Mouse (Mus musculus) natural killer cell, adult 2 months (primary cell): ENCODE measurements around the gene Cops2.
A peak's percentile ranks its signal among the peaks of the same experiment; 100 is the strongest.

ENCODE experiments used
- DNase-seq, 2 experiments: peaks; one replicate each; pipeline ENCODE4 v3.0.0; 2022; ENCODE audit warnings: low spot score in 2 of 2

The Cops2 gene

DNA sequence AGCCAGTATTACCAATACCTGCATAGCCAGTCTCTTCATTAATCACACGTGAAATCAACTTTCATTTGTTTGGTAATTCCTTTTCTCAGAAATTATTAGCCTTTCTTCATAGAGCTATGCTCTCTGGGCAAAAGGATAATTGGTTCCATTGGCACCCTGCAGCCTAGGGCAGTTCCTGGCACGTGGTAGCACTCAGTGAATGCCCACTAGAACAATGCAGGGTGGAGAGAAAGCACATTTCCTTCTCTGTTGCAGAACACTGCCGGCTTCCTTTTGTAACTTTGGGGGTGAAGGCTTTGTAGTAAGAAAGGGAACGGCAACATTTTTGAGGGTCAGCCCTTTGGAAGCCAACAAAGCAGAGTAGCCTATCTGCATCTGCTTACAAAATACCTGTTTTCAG lies 32.7 kb downstream of the Cops2 start:
- DNase-seq: no peak

GRCm38 (mm10) chr2:125820397-125820796 lies 38.5 kb downstream of the Cops2 start:
- DNase-seq: no peak

DNA sequence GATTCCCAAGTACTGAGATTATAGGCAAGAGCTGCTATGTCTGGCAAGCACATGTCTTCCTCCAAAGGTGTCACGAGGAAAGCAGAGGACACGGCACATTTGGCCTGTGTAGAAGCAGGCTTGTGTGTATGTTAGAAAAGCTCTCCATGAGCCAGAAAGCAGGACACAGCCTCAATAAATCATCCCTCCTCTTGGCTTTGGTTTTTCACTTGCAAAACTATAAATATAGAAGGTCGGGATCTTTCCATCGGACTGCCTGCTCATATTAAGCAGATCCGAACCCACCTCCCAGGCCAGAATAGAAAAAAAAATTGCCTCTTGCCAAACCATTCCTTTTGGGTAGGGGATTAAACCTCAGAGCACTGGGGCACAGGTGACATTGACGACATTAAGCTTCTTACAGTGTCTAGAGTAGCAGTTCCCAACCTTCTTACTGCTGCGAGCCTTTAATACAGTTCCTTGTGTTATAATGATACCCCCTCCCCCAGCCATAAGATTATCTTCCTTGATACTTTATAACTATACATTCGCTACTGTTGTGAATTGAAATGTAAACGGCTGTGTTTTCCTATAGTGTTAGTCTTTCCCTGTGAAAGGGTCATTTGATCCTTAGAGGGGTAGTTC lies 44.9 kb downstream of the Cops2 start:
- DNase-seq: no peak

GRCm38 (mm10) chr2:125811332-125811731 lies 47.6 kb downstream of the Cops2 start:
- DNase-seq: no peak

- DNase-seq: no peak
Measured at GRCm38 (mm10) chr2:125809551-125809950, 49.4 kb downstream of the Cops2 start.

DNA sequence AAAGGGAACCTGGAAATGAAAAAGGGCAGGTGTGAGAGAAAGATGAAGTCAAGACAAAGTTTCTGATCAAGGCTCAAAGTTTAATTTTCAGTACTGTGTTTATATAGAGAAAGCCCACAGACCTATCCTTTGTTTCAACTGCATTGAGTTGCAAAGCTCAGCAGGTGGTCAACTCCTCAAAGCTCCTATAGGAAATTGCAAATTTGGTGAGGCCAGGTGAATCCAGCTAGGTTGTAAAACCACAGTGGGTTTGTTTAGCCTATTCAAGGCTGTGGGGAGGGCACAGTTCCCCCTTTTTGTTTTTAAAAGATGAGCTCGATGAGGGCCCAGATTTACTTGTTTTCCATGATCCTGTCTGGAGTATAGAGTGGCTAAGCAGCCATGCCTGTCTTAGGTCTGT lies 53.1 kb downstream of the Cops2 start:
- DNase-seq: no peak

DNA sequence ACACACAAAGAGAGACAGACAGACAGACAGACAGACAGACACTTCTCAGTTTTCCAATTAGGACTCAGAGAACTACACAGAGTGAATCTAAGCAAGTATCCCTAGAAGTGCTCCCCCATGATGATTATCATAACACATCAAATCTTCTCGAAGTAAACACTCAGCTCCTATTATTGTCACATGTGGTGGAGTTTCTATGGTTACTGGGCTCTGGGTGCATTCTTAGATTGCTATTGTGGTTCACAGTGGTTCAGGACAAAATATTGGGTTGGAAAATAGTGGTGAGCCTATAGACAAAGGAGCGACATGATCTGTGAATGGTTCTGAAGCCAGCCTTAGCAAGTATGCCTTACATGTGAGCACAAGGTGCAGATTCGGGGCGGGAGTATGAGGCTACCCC lies 57.0 kb downstream of the Cops2 start:
- no peak for DNase-seq

- no peak for DNase-seq
Measured at GRCm38 (mm10) chr2:125801038-125801437, 57.9 kb downstream of the Cops2 start.

- no peak for DNase-seq
Measured at GRCm38 (mm10) chr2:125800428-125800827, 58.5 kb downstream of the Cops2 start.

GRCm38 (mm10) chr2:125797872-125798271 lies 61.1 kb downstream of the Cops2 start:
- DNase-seq: no peak

- DNase-seq: no peak
Measured at GRCm38 (mm10) chr2:125795118-125795517, 63.8 kb downstream of the Cops2 start.

DNA sequence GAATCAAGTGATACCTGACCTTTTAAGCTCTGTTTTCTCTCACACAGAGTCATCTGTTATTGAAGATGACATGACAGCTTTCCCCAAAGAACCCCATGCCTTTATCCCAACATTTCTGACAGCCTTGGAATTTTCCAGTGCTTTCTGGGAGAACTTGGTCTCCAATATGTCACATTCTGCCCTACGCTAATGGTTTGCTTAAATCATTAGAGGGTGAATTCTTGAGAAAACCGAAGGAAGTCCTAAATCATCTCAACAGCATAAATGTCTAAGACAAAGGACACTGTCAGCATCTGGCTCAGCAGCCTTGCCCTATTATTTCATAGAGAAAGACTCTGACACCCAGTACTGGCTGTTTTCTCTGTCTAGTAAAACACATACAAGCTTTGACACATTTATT lies 64.8 kb downstream of the Cops2 start:
- DNase-seq: no peak

DNA sequence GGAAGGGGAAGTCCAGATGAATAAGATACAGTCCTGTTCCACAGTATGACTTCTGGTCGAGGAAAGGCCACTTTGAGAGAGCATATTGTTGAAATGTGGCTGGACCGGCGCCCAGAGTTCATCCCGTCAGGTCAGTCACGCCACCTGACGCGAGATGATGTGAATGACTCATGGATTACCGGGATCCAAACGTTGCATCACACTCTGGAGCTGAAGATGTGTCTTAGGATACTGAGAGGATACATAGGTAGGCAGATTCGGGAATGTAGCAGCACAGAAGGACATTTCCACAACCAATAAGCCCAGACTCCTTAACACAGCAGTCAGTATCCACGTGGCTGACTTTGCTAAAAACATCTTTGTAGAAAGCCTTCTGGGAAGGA lies 66.1 kb downstream of the Cops2 start:
- no peak for DNase-seq

DNA sequence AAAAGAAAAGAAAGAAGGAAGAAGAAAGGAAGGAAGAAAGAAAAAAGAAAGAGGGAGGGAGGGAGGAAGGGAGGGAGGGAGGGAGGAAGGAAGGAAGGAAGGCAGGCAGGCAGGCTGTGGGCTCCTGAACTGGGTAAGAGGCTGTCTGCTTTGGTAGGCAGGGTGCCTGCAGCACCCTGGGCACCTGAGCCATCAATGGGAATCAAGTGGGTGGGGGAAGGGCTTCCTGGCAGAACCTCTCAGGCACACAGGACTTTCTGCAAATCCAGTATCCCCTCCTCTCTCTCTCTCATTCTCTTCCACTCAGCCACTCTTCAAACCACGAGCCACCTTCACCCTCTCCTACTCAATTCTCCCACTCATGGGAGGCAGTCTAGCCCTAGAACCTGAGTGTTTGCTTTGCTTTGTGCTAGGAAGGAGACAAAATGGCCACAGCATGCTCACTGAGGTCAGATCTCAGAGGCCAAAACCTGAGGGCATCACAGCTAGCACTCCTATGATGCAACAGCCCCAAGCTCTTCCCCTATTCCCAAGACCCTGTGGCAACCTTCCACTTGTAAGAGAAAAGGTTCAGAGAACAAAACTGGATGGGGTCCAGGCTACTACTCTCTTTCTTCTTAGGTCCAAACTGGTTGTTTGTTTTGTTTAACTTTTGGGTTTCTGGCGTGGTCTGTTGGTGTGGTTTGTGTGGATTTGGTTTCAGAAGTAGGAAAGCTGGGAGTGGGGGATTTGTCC lies 66.6 kb downstream of the Cops2 start:
- DNase-seq: no peak

- peak; percentile 3 to 36 for DNase-seq
Measured at GRCm38 (mm10) chr2:125791485-125791885, 67.5 kb downstream of the Cops2 start.

DNA sequence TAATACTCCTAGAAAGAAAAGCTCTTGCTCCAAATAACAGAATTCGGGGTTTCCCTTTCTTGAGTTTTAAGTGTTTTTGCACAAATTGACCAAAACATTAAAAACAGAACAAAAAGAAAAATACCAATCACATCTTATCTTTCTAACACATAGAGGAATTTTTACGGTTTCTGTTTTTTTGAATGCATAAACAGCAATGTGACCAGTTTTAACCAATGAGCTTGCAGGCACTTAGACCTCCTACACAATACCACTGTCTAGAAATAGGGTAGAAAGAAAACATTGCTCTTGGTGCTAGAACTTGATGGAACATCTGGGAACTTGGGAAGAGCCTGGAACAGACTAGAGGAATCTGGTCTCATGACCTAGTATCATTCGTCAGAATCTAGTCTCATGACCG lies 68.7 kb downstream of the Cops2 start:
- DNase-seq: no peak

- DNase-seq: no peak
Measured at GRCm38 (mm10) chr2:125789265-125789664, 69.7 kb downstream of the Cops2 start.

DNA sequence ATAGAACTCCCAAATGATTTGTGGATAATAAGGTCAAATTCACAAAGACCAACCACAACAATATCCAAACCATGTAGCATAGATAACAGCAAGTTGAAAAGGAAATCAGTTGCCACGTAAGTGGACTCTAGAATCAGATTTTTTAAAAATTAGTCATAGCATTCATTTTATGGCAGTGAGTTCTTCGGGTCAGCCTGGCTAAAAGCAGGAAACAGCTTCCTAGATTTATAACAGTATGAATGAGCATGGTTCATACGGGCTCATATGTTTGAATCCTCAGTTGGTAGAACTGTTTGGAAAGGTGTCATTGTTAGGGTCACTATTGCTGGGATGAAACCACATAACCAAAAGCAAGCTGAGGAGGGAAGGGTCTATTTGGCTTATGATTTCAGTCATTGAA lies 70.2 kb downstream of the Cops2 start:
- DNase-seq: no peak

- no peak for DNase-seq
Measured at GRCm38 (mm10) chr2:125788351-125788750, 70.6 kb downstream of the Cops2 start.

- no peak for DNase-seq
Measured at GRCm38 (mm10) chr2:125785021-125785420, 73.9 kb downstream of the Cops2 start.

- no peak for DNase-seq
Measured at GRCm38 (mm10) chr2:125784392-125784791, 74.5 kb downstream of the Cops2 start.

DNA sequence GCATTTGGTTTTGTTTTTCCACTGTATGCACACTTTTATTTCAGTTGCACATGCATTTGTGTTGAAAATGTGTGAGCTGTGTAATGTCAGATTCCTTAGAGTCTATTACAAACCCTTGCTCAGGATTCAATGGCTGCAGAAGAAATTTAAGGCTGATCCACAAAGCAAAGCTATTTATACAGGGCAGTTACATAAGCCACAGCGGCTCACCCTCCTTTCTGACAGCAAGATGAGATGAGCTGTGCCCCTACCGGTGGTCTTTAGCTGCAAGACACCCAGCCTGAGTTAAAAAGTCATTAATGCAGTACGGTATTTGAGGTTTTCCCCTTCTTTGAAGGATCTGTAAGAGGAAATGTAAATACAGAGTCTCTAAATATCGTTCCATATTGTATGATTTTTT lies 75.1 kb downstream of the Cops2 start:
- DNase-seq: no peak

GRCm38 (mm10) chr2:125782719-125783109 lies 76.2 kb downstream of the Cops2 start, which contains the start of gene Secisbp2l:
Gene Secisbp2l (minus strand): TSS chr2:125782870.
- peak; percentile 89 for DNase-seq
